Mouse (Mus musculus): ENCODE results near the gene C730034F03Rik.

C730034F03Rik gene

GRCm38 (mm10) chr15:89475293-89475600, 45.9 kb downstream of the C730034F03Rik start:
- no peak for DNase-seq (ENCODE audit: extremely low spot score)

- DNase-seq (ENCODE audit: extremely low spot score): peak; percentile 92
Measured at GRCm38 (mm10) chr15:89475611-89476474, 46.5 kb downstream of the C730034F03Rik start.

GRCm38 (mm10) chr15:89476475-89476815, 47.1 kb downstream of the C730034F03Rik start:
- no peak for DNase-seq (ENCODE audit: extremely low spot score)

GRCm38 (mm10) chr15:89477091-89477491, 47.7 kb downstream of the C730034F03Rik start, which contains the start of gene Arsa:
Gene Arsa, minus strand, starts transcription at chr15:89477425.
- no peak for DNase-seq (ENCODE audit: extremely low spot score)

- no peak for DNase-seq (ENCODE audit: extremely low spot score)
Measured at GRCm38 (mm10) chr15:89477806-89478205, 48.4 kb downstream of the C730034F03Rik start.

- DNase-seq (ENCODE audit: extremely low spot score): no peak
Measured at GRCm38 (mm10) chr15:89478622-89479021, 49.2 kb downstream of the C730034F03Rik start.

All from embryo, embryonic 9.5 days (tissue).